Comparison of ENCODE assay signal across 8 mouse cellular contexts in genomic region chr14:50929951-50930350, GRCm38 (mm10). TPM values are rescaled to one million over a fixed set of nuclear protein-coding genes. Genes with fewer than 3 reads are reported as not detected.
DNase-seq lines count a peak whose midpoint lies in the region; ATAC-seq and TF ChIP-seq lines count a peak whose summit lies in the region.

No protein-coding gene starts in this region.

- H3K36me3 ChIP-seq in testis, adult 2 months (ENCODE audit: control insufficient read depth, insufficient read depth, low read length): no peaks in the 10 kb centered on the region
- H3K36me3 ChIP-seq in liver, embryonic 11.5 days (ENCODE audit: control insufficient read depth, insufficient read depth, low read length): peaks cover 25% of the 10 kb centered on the region

- H3K9ac ChIP-seq in liver, embryonic 11.5 days (ENCODE audit: low read depth, low read length): peak overlapping the region; percentile 94

- peak; percentile 29 for DNase-seq in adrenal gland, adult 8-10 months
- DNase-seq in adrenal gland, postnatal 25 days: no peak
- DNase-seq in testis, postnatal 14 days (ENCODE audit: low spot score): no peak
- DNase-seq in liver, embryonic 11.5 days (ENCODE audit: low spot score): no peak
- DNase-seq in cerebellum, adult 9-11 months: no peak
- DNase-seq in cerebellum, postnatal 14 days: no peak

- H3K9me3 ChIP-seq in liver, embryonic 11.5 days (ENCODE audit: control insufficient read depth, low read length): no peaks in the 10 kb centered on the region

- peak overlapping the region; percentile 89 for H3K4me2 ChIP-seq in liver, embryonic 11.5 days

- H3K27ac ChIP-seq in testis, adult 2 months (ENCODE audit: control insufficient read depth, insufficient read depth, low read depth, low read length): peak overlapping the region; percentile 88
- H3K27ac ChIP-seq in liver, embryonic 11.5 days (ENCODE audit: low read depth, low read length): peak overlapping the region; percentile 86; the same call in 1 of the 2 replicates
- no peak overlapping the region for H3K27ac ChIP-seq in olfactory bulb, adult 2 months (ENCODE audit: insufficient read depth, low read depth, low read length)

- peaks cover 5% of the 10 kb centered on the region for H3K4me1 ChIP-seq in testis, adult 2 months (ENCODE audit: control insufficient read depth, insufficient read depth, low read length)
- H3K4me1 ChIP-seq in liver, embryonic 11.5 days (replicated peaks; ENCODE audit: control insufficient read depth, insufficient read depth, low read length): peaks cover 26% of the 10 kb centered on the region
- peaks cover 2% of the 10 kb centered on the region; the same call in 1 of the 2 replicates for H3K4me1 ChIP-seq in olfactory bulb, adult 2 months (ENCODE audit: control insufficient read depth, insufficient read depth, low read length)

- 13% methylated on average over 10 of the region's 10 CpGs for WGBS in liver, embryonic 11.5 days
- 9% methylated on average over 10 of the region's 10 CpGs for WGBS in olfactory bulb, adult 2 months

- TF ChIP-seq POLR2A in testis, adult 2 months (IDR thresholded peaks at IDR 0.05; ENCODE audit: control insufficient read depth, low read depth, low read length): no peak
- TF ChIP-seq POLR2A in olfactory bulb, adult 2 months (IDR thresholded peaks at IDR 0.05; ENCODE audit: insufficient read depth, low read depth, low read length): no peak

- no peaks in the 10 kb centered on the region for H3K27me3 ChIP-seq in testis, adult 2 months (ENCODE audit: control insufficient read depth, insufficient read depth, low read length)
- no peaks in the 10 kb centered on the region for H3K27me3 ChIP-seq in liver, embryonic 11.5 days (replicated peaks; ENCODE audit: control insufficient read depth, insufficient read depth, low read length)

- H3K4me3 ChIP-seq in testis, adult 2 months (ENCODE audit: control insufficient read depth, low read depth, low read length): peak overlapping the region; percentile 84
- H3K4me3 ChIP-seq in liver, embryonic 11.5 days (ENCODE audit: low read depth, low read length): peak overlapping the region; percentile 89
- H3K4me3 ChIP-seq in olfactory bulb, adult 2 months (ENCODE audit: insufficient read depth, low read depth, low read length): peak overlapping the region; percentile 71

- ATAC-seq in liver, embryonic 11.5 days (replicated peaks; ENCODE audit: low FRiP score): no peak

- no peak for TF ChIP-seq CTCF in testis, adult 2 months (IDR thresholded peaks at IDR 0.05; ENCODE audit: control insufficient read depth, insufficient read depth, insufficient replicate concordance, low read depth, low read length)
- no peak for TF ChIP-seq CTCF in olfactory bulb, adult 2 months (IDR thresholded peaks at IDR 0.05; ENCODE audit: insufficient read depth, low read depth, low read length)

RNA-seq across cellular contexts. Expression of gene Pip4p1, which starts 0.7 kb away (rescaled TPM):
- 10 to 100 TPM; 62.3 to 74.8 (median 68.0) TPM for total RNA-seq in adrenal gland, adult 8-10 months (2022)
- 75.5 and 78.7 TPM in 2 replicates for total RNA-seq in adrenal gland, postnatal 25 days (2021)
- polyA plus RNA-seq in testis, adult 2 months (2012; rRNA removed): 35.1 and 48.1 TPM in 2 replicates
- polyA plus RNA-seq in liver, embryonic 11.5 days (2014; fragmentation: Nextera tagmentation; extraction: Ambion mirVana): 36.9 and 42.2 TPM in 2 replicates
- not detected in 2 replicates for polyA plus RNA-seq in olfactory bulb, adult 2 months (2012; ENCODE audit: insufficient read depth, insufficient read length, low replicate concordance, missing spikeins)

RNA-seq across cellular contexts. Expression of gene Pnp, which starts 0.9 kb away (rescaled TPM):
- total RNA-seq in adrenal gland, adult 8-10 months (2022): 10 to 100 TPM; 26.5 to 35.8 (median 31.3) TPM
- total RNA-seq in adrenal gland, postnatal 25 days (2021): 47.6 and 55.1 TPM in 2 replicates
- polyA plus RNA-seq in testis, adult 2 months (2012; rRNA removed): 5.6 and 5.8 TPM in 2 replicates
- polyA plus RNA-seq in liver, embryonic 11.5 days (2014; fragmentation: Nextera tagmentation; extraction: Ambion mirVana): 86.7 and 87.7 TPM in 2 replicates
- not detected in 2 replicates for polyA plus RNA-seq in olfactory bulb, adult 2 months (2012; ENCODE audit: insufficient read depth, insufficient read length, low replicate concordance, missing spikeins)

RNA-seq across cellular contexts. Expression of gene Apex1, which starts 5.2 kb away (rescaled TPM):
- total RNA-seq in adrenal gland, adult 8-10 months (2022): 10 to 100 TPM; 73.6 to 85.2 (median 74.1) TPM
- 81.3 and 86.8 TPM in 2 replicates for total RNA-seq in adrenal gland, postnatal 25 days (2021)
- 31.1 and 33.9 TPM in 2 replicates for polyA plus RNA-seq in testis, adult 2 months (2012; rRNA removed)
- polyA plus RNA-seq in liver, embryonic 11.5 days (2014; fragmentation: Nextera tagmentation; extraction: Ambion mirVana): 251 and 267 TPM in 2 replicates
- not detected in 2 replicates for polyA plus RNA-seq in olfactory bulb, adult 2 months (2012; ENCODE audit: insufficient read depth, insufficient read length, low replicate concordance, missing spikeins)

RNA-seq across cellular contexts. Expression of gene Osgep, which starts 5.3 kb away (rescaled TPM):
- 10 to 100 TPM; 44.8 to 55.6 (median 51.3) TPM for total RNA-seq in adrenal gland, adult 8-10 months (2022)
- 50.2 and 57.2 TPM in 2 replicates for total RNA-seq in adrenal gland, postnatal 25 days (2021)
- polyA plus RNA-seq in testis, adult 2 months (2012; rRNA removed): 52.9 and 58.1 TPM in 2 replicates
- polyA plus RNA-seq in liver, embryonic 11.5 days (2014; fragmentation: Nextera tagmentation; extraction: Ambion mirVana): 116 and 119 TPM in 2 replicates
- polyA plus RNA-seq in olfactory bulb, adult 2 months (2012; ENCODE audit: insufficient read depth, insufficient read length, low replicate concordance, missing spikeins): not detected in 2 replicates

RNA-seq across cellular contexts. Expression of gene Gm49342, which starts 14.4 kb away (rescaled TPM):
- total RNA-seq in adrenal gland, adult 8-10 months (2022): 10 to 100 TPM; 25.4 to 40.6 (median 33.0) TPM
- total RNA-seq in adrenal gland, postnatal 25 days (2021): 23.0 and 43.4 TPM in 2 replicates
- polyA plus RNA-seq in testis, adult 2 months (2012; rRNA removed): 4.8 and 5.5 TPM in 2 replicates
- not detected in 2 replicates for polyA plus RNA-seq in liver, embryonic 11.5 days (2014; fragmentation: Nextera tagmentation; extraction: Ambion mirVana)
- polyA plus RNA-seq in olfactory bulb, adult 2 months (2012; ENCODE audit: insufficient read depth, insufficient read length, low replicate concordance, missing spikeins): not detected in 2 replicates

Comparison
In these comparisons a context has a peak if more than half of its experiments do, and no peak if none do; other contexts are left out.
1. RNA of gene Pip4p1, which starts 0.7 kb away (polyA plus RNA-seq): 35.1 to 48.1 TPM in testis, adult 2 months and 36.9 to 42.2 TPM in liver, embryonic 11.5 days; not detected in olfactory bulb, adult 2 months; every median in the first group is over 10 times any median in the second.
2. RNA of gene Pnp, which starts 0.9 kb away (polyA plus RNA-seq): 86.7 to 87.7 TPM in liver, embryonic 11.5 days; 5.6 to 5.8 TPM in testis, adult 2 months and not detected in olfactory bulb, adult 2 months; every median in the first group is over 10 times any median in the second.
3. Peak in every context shown above with its lines, with median percentiles within 50 percentile points of each other: H3K4me3 ChIP-seq.